Mouse (Mus musculus): Measurements from ENCODE around the gene Dapk2. TPM values are rescaled to one million over a fixed set of nuclear protein-coding genes. Genes with fewer than 3 reads are reported as not detected.

The Dapk2 gene
- polyA plus RNA-seq, 1 experiment from 2014 or later = 4.4 TPM

- Histone ChIP-seq H3K9me3 (ENCODE audit: control insufficient read depth, low read length) (no peaks in the 10 kb centered on the region), H3K4me3 (ENCODE audit: low read depth, low read length) (no peak overlapping the region), H3K9ac (ENCODE audit: low read length) (no peak overlapping the region), H3K4me2 (ENCODE audit: low read length) (peak overlapping the region; percentile 70), H3K27ac (ENCODE audit: low read depth) (no peak overlapping the region), H3K27me3 (replicated peaks; ENCODE audit: control insufficient read depth, insufficient read depth, low read length) (no peaks in the 10 kb centered on the region), H3K36me3 (ENCODE audit: control insufficient read depth, insufficient read depth, low read length) (peaks cover 8% of the 10 kb centered on the region), H3K4me1 (replicated peaks; ENCODE audit: control insufficient read depth, insufficient read depth, low read length) (peaks cover 14% of the 10 kb centered on the region)
- DNase-seq (ENCODE audit: low spot score) (no peak), ATAC-seq (replicated peaks; ENCODE audit: low FRiP score, low TSS enrichment, low read depth) (no peak)
- WGBS = 87% methylated on average over 4 of the region's 4 CpGs
These were observed 30.1 kb upstream of the Dapk2 start for GRCm38 (mm10) chr9:66127884-66128283.

GRCm38 (mm10) chr9:66131466-66131865 lies 26.6 kb upstream of the Dapk2 start:
- DNase-seq (ENCODE audit: low spot score) = no peak
- H3K4me3 ChIP-seq (ENCODE audit: low read depth, low read length) = no peak overlapping the region
- H3K9me3 ChIP-seq (ENCODE audit: control insufficient read depth, low read length) = no peaks in the 10 kb centered on the region
- H3K4me1 ChIP-seq (replicated peaks; ENCODE audit: control insufficient read depth, insufficient read depth, low read length) = peaks cover 6% of the 10 kb centered on the region
- peaks cover 44% of the 10 kb centered on the region for H3K36me3 ChIP-seq (ENCODE audit: control insufficient read depth, insufficient read depth, low read length)
- 95% methylated on average over 2 of the region's 2 CpGs for WGBS
- no peak overlapping the region for H3K9ac ChIP-seq (ENCODE audit: low read length)
- no peaks in the 10 kb centered on the region for H3K27me3 ChIP-seq (replicated peaks; ENCODE audit: control insufficient read depth, insufficient read depth, low read length)
- H3K4me2 ChIP-seq (ENCODE audit: low read length) = no peak overlapping the region
- no peak overlapping the region for H3K27ac ChIP-seq (ENCODE audit: low read depth)
- ATAC-seq (replicated peaks; ENCODE audit: low FRiP score, low TSS enrichment, low read depth) = no peak

- no peaks in the 10 kb centered on the region for H3K4me1 ChIP-seq (replicated peaks; ENCODE audit: control insufficient read depth, insufficient read depth, low read length)
- no peak overlapping the region for H3K4me2 ChIP-seq (ENCODE audit: low read length)
- ATAC-seq (replicated peaks; ENCODE audit: low FRiP score, low TSS enrichment, low read depth) = no peak
- H3K36me3 ChIP-seq (ENCODE audit: control insufficient read depth, insufficient read depth, low read length) = peaks cover 82% of the 10 kb centered on the region
- no peak overlapping the region for H3K9ac ChIP-seq (ENCODE audit: low read length)
- 60% methylated on average over 4 of the region's 4 CpGs for WGBS
- no peaks in the 10 kb centered on the region for H3K9me3 ChIP-seq (ENCODE audit: control insufficient read depth, low read length)
- no peak overlapping the region for H3K27ac ChIP-seq (ENCODE audit: low read depth)
- DNase-seq (ENCODE audit: low spot score) = no peak
- no peak overlapping the region for H3K4me3 ChIP-seq (ENCODE audit: low read depth, low read length)
- no peaks in the 10 kb centered on the region for H3K27me3 ChIP-seq (replicated peaks; ENCODE audit: control insufficient read depth, insufficient read depth, low read length)
These were observed 22.1 kb upstream of the Dapk2 start for GRCm38 (mm10) chr9:66135967-66136366.

- 90% methylated on average over 7 of the region's 7 CpGs for WGBS
- Histone ChIP-seq H3K4me1 (replicated peaks; ENCODE audit: control insufficient read depth, insufficient read depth, low read length) (no peaks in the 10 kb centered on the region), H3K9ac (ENCODE audit: low read length) (no peak overlapping the region), H3K4me3 (ENCODE audit: low read depth, low read length) (no peak overlapping the region), H3K4me2 (ENCODE audit: low read length) (no peak overlapping the region), H3K9me3 (ENCODE audit: control insufficient read depth, low read length) (no peaks in the 10 kb centered on the region), H3K27me3 (replicated peaks; ENCODE audit: control insufficient read depth, insufficient read depth, low read length) (no peaks in the 10 kb centered on the region), H3K27ac (ENCODE audit: low read depth) (no peak overlapping the region), H3K36me3 (ENCODE audit: control insufficient read depth, insufficient read depth, low read length) (peaks cover 71% of the 10 kb centered on the region)
- DNase-seq (ENCODE audit: low spot score) = no peak
- ATAC-seq (replicated peaks; ENCODE audit: low FRiP score, low TSS enrichment, low read depth) = no peak
These were observed 19.8 kb upstream of the Dapk2 start for GRCm38 (mm10) chr9:66138193-66138592.

GRCm38 (mm10) chr9:66142265-66142664 lies 15.8 kb upstream of the Dapk2 start:
- Histone ChIP-seq H3K4me2 (ENCODE audit: low read length) (no peak overlapping the region), H3K27ac (ENCODE audit: low read depth) (no peak overlapping the region), H3K4me1 (replicated peaks; ENCODE audit: control insufficient read depth, insufficient read depth, low read length) (no peaks in the 10 kb centered on the region), H3K4me3 (ENCODE audit: low read depth, low read length) (no peak overlapping the region), H3K9ac (ENCODE audit: low read length) (no peak overlapping the region), H3K27me3 (replicated peaks; ENCODE audit: control insufficient read depth, insufficient read depth, low read length) (no peaks in the 10 kb centered on the region), H3K36me3 (ENCODE audit: control insufficient read depth, insufficient read depth, low read length) (peaks cover 30% of the 10 kb centered on the region), H3K9me3 (ENCODE audit: control insufficient read depth, low read length) (no peaks in the 10 kb centered on the region)
- no peak for DNase-seq (ENCODE audit: low spot score)
- no peak for ATAC-seq (replicated peaks; ENCODE audit: low FRiP score, low TSS enrichment, low read depth)
- WGBS = 66% methylated on average over 1 of the region's 1 CpGs

- Histone ChIP-seq H3K9me3 (ENCODE audit: control insufficient read depth, low read length) (no peaks in the 10 kb centered on the region), H3K4me2 (ENCODE audit: low read length) (no peak overlapping the region), H3K4me1 (replicated peaks; ENCODE audit: control insufficient read depth, insufficient read depth, low read length) (no peaks in the 10 kb centered on the region), H3K27ac (ENCODE audit: low read depth) (no peak overlapping the region), H3K36me3 (ENCODE audit: control insufficient read depth, insufficient read depth, low read length) (peaks cover 12% of the 10 kb centered on the region), H3K27me3 (replicated peaks; ENCODE audit: control insufficient read depth, insufficient read depth, low read length) (no peaks in the 10 kb centered on the region), H3K4me3 (ENCODE audit: low read depth, low read length) (no peak overlapping the region), H3K9ac (ENCODE audit: low read length) (no peak overlapping the region)
- WGBS = 10% methylated on average over 6 of the region's 6 CpGs
- DNase-seq (ENCODE audit: low spot score) = peak; percentile 82
- ATAC-seq (replicated peaks; ENCODE audit: low FRiP score, low TSS enrichment, low read depth) = no peak
These were observed 13.8 kb upstream of the Dapk2 start for GRCm38 (mm10) chr9:66144248-66144647.

DNA sequence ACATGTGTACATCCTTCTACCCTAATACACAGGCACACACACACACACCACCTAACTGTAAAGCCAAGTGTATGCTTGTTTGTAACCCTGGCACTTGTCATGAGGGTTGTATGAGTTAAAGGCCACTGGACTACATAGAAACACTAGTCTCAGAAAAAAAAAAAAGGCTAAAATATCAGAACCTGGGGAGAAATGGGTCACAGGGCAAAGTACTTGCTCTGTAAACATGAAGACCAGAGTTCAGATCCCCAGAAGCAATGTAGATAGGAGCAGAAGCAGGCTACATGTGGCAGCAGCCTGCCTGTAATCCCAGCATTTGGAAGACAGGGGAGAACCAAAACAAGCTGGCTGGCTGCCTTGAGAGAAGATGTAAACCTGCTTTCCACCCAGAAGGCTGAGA lies 11.9 kb upstream of the Dapk2 start:
- no peaks in the 10 kb centered on the region for H3K27me3 ChIP-seq (replicated peaks; ENCODE audit: control insufficient read depth, insufficient read depth, low read length)
- no peak overlapping the region for H3K9ac ChIP-seq (ENCODE audit: low read length)
- H3K36me3 ChIP-seq (ENCODE audit: control insufficient read depth, insufficient read depth, low read length) = no peaks in the 10 kb centered on the region
- H3K27ac ChIP-seq (ENCODE audit: low read depth) = no peak overlapping the region
- no peaks in the 10 kb centered on the region for H3K9me3 ChIP-seq (ENCODE audit: control insufficient read depth, low read length)
- DNase-seq (ENCODE audit: low spot score) (no peak), ATAC-seq (replicated peaks; ENCODE audit: low FRiP score, low TSS enrichment, low read depth) (no peak)
- no peak overlapping the region for H3K4me3 ChIP-seq (ENCODE audit: low read depth, low read length)
- H3K4me1 ChIP-seq (replicated peaks; ENCODE audit: control insufficient read depth, insufficient read depth, low read length) = no peaks in the 10 kb centered on the region
- H3K4me2 ChIP-seq (ENCODE audit: low read length) = no peak overlapping the region

- WGBS = 63% methylated on average over 9 of the region's 9 CpGs
These were observed 6.0 kb upstream of the Dapk2 start for GRCm38 (mm10) chr9:66152011-66152410.

DNA sequence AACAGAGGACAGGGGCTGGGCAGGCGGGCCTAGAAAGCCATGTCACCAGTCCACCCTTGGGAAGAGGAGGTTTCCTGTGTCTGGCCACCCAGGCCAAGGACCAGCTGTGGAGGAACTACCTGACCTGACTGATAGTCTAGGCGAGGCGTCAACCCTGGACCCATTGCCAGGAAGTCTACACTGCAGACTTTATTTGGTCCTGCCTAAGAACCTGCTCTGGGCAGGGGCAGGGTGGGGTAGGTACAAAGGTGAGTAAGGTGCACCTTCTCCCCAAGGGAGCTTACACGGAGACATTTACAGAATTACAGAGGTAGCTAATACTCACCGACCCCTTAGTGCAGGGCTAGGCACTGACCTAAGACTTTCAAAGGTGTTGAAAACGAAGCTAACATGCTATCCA lies 4.4 kb upstream of the Dapk2 start:
- Histone ChIP-seq H3K4me3 (ENCODE audit: low read depth, low read length) (no peak overlapping the region), H3K36me3 (ENCODE audit: control insufficient read depth, insufficient read depth, low read length) (no peaks in the 10 kb centered on the region), H3K27ac (ENCODE audit: low read depth) (no peak overlapping the region), H3K4me2 (ENCODE audit: low read length) (no peak overlapping the region), H3K4me1 (replicated peaks; ENCODE audit: control insufficient read depth, insufficient read depth, low read length) (no peaks in the 10 kb centered on the region), H3K9me3 (ENCODE audit: control insufficient read depth, low read length) (no peaks in the 10 kb centered on the region), H3K9ac (ENCODE audit: low read length) (no peak overlapping the region), H3K27me3 (replicated peaks; ENCODE audit: control insufficient read depth, insufficient read depth, low read length) (peaks cover 12% of the 10 kb centered on the region; the same call in 1 of the 2 replicates)
- ATAC-seq (replicated peaks; ENCODE audit: low FRiP score, low TSS enrichment, low read depth) = no peak
- no peak for DNase-seq (ENCODE audit: low spot score)
- 84% methylated on average over 6 of the region's 6 CpGs for WGBS

More at GRCm38 (mm10) chr9:66152011-66152410, 6.0 kb upstream of the Dapk2 start:
- no peaks in the 10 kb centered on the region for H3K9me3 ChIP-seq (ENCODE audit: control insufficient read depth, low read length)
- no peaks in the 10 kb centered on the region for H3K27me3 ChIP-seq (replicated peaks; ENCODE audit: control insufficient read depth, insufficient read depth, low read length)
- no peak overlapping the region for H3K4me3 ChIP-seq (ENCODE audit: low read depth, low read length)
- no peak overlapping the region for H3K4me2 ChIP-seq (ENCODE audit: low read length)
- DNase-seq (ENCODE audit: low spot score) (no peak), ATAC-seq (replicated peaks; ENCODE audit: low FRiP score, low TSS enrichment, low read depth) (no peak)
- no peak overlapping the region for H3K9ac ChIP-seq (ENCODE audit: low read length)
- no peaks in the 10 kb centered on the region for H3K36me3 ChIP-seq (ENCODE audit: control insufficient read depth, insufficient read depth, low read length)
- no peaks in the 10 kb centered on the region for H3K4me1 ChIP-seq (replicated peaks; ENCODE audit: control insufficient read depth, insufficient read depth, low read length)
- no peak overlapping the region for H3K27ac ChIP-seq (ENCODE audit: low read depth)
